Mouse (Mus musculus) inflammation-experienced regulatory T-cells (primary cell): ENCODE results near the gene 4930558C23Rik. TPM values are rescaled to one million over a fixed set of nuclear protein-coding genes. Genes with fewer than 3 reads are reported as not detected.

Experiments
- polyA plus RNA-seq, 2 experiments: library from polyadenylated mRNA; unstranded; fragments of 100-300 nt; shearing (Covaris generic); gene quantifications; one replicate each; pipeline ENCODE4 v1.2.1; 2017

The 4930558C23Rik gene
- under 1 TPM in 1 of 2 experiments, not detected in 1; 0.80 TPM for polyA plus RNA-seq

GRCm38 (mm10) chr3:95402741-95403140 lies at the start of gene 4930558C23Rik:
4930558C23Rik (minus strand) TSS chr3:95402841.

GRCm38 (mm10) chr3:95434136-95434982 lies 31.7 kb upstream of the 4930558C23Rik start, which contains the start of gene Arnt:
Arnt (plus strand) TSS chr3:95434388.

GRCm38 (mm10) chr3:95356701-95357449 lies 45.8 kb downstream of the 4930558C23Rik start, which contains the start of gene Setdb1:
Setdb1 (minus strand) TSS chr3:95357202.

Other genes starting within 250 kb of the 4930558C23Rik start
- gene Sema6c, start 242.4 kb downstream of the 4930558C23Rik start, polyA plus RNA-seq: 1 to 10 TPM in 1 of 2 experiments, under 1 TPM in 1; 0.65 to 2.3 TPM
- gene Gabpb2, start 184.9 kb downstream of the 4930558C23Rik start, polyA plus RNA-seq: 10 to 100 TPM; 22.9 to 29.6 TPM
- 100 to 1,000 TPM; 332 to 495 TPM for gene Cdc42se1, start 174.1 kb downstream of the 4930558C23Rik start, polyA plus RNA-seq
- 10 to 100 TPM in 1 of 2 experiments, 1 to 10 TPM in 1; 4.8 to 10.1 TPM for gene Mllt11, start 170.7 kb downstream of the 4930558C23Rik start, polyA plus RNA-seq
- 1 to 10 TPM in 1 of 2 experiments, under 1 TPM in 1; 0.71 to 2.3 TPM for gene Gm128, start 161.2 kb downstream of the 4930558C23Rik start, polyA plus RNA-seq
- under 1 TPM; 0.20 to 0.34 TPM for gene Bnipl, start 151.6 kb downstream of the 4930558C23Rik start, polyA plus RNA-seq
- gene Mindy1, start 121.5 kb downstream of the 4930558C23Rik start, polyA plus RNA-seq: 10 to 100 TPM; 24.4 to 31.9 TPM
- gene Prune1, start 120.8 kb downstream of the 4930558C23Rik start, polyA plus RNA-seq: 1 to 10 TPM; 6.1 to 6.3 TPM
- 1 to 10 TPM in 1 of 2 experiments, under 1 TPM in 1; 0.53 to 2.8 TPM for gene Anxa9, start 95.7 kb downstream of the 4930558C23Rik start, polyA plus RNA-seq
- gene Cers2, start 88.0 kb downstream of the 4930558C23Rik start, polyA plus RNA-seq: 100 to 1,000 TPM; 222 to 295 TPM
- gene Setdb1, start 45.6 kb downstream of the 4930558C23Rik start, polyA plus RNA-seq: 10 to 100 TPM; 27.5 to 32.4 TPM
- gene Arnt, start 31.5 kb upstream of the 4930558C23Rik start, polyA plus RNA-seq: 10 to 100 TPM; 47.2 to 50.7 TPM
- gene Ctsk, start 96.4 kb upstream of the 4930558C23Rik start, polyA plus RNA-seq: under 1 TPM in 1 of 2 experiments, not detected in 1; 0.37 TPM
- gene Ctss, start 123.9 kb upstream of the 4930558C23Rik start, polyA plus RNA-seq: 100 to 1,000 TPM; 290 to 395 TPM
- gene Hormad1, start 156.8 kb upstream of the 4930558C23Rik start, polyA plus RNA-seq: under 1 TPM in 1 of 2 experiments, not detected in 1; 0.40 TPM
- gene Golph3l, start 186.1 kb upstream of the 4930558C23Rik start, polyA plus RNA-seq: 10 to 100 TPM; 36.6 to 42.9 TPM
- gene Ensa, start 222.2 kb upstream of the 4930558C23Rik start, polyA plus RNA-seq: 10 to 100 TPM; 78.8 to 82.8 TPM